Mouse (Mus musculus) olfactory bulb, adult 2 months (tissue): Measurements from ENCODE around the gene Mgrn1.

Source experiments
- CTCF ChIP-seq: fragments of 200-500 bp; IDR thresholded peaks from 2 replicates; pipeline ENCODE4 v1.5.1; 2012; ENCODE audit warnings: low read depth, mild to moderate bottlenecking, low read length, moderate library complexity; ENCODE audit not compliant: insufficient read depth
- POLR2A ChIP-seq: fragments of 200-500 bp; IDR thresholded peaks from 2 replicates; pipeline ENCODE4 v1.6.1; 2012; ENCODE audit warnings: mild to moderate bottlenecking, low read depth, low read length, moderate library complexity; ENCODE audit not compliant: insufficient read depth

GRCm38 (mm10) chr16:4886690-4887020, 606 bp downstream of the Mgrn1 start:
- no peak for TF ChIP-seq POLR2A
- no peak for TF ChIP-seq CTCF
